Mouse (Mus musculus) hindbrain, embryonic 12.5 days (tissue): ENCODE measurements around the gene Fermt3. TPM values are rescaled to one million over a fixed set of nuclear protein-coding genes. Genes with fewer than 3 reads are reported as not detected.

Experiments
- ATAC-seq: fragments of 200-750 bp; cut with Nextera tagmentation; 2 replicates; pipeline ENCODE4 v1.8.0; 2017; ENCODE audit warnings: moderate TSS enrichment; ENCODE audit not compliant: low FRiP score
- H3K27ac ChIP-seq: fragments of 300-500 bp; sonication (generic); 2 replicates; pipeline ENCODE4 v1.5.1; 2016; ENCODE audit warnings: mild to moderate bottlenecking
- H3K27me3 ChIP-seq: fragments of 300-500 bp; sonication (generic); 2 replicates; pipeline ENCODE4 v1.6.1; 2016; ENCODE audit warnings: mild to moderate bottlenecking
- H3K36me3 ChIP-seq: fragments of 300-500 bp; sonication (generic); 2 replicates; pipeline ENCODE4 v1.6.1; 2016; ENCODE audit warnings: mild to moderate bottlenecking
- H3K4me1 ChIP-seq: fragments of 300-500 bp; sonication (generic); 2 replicates; pipeline ENCODE4 v1.6.1; 2016
- H3K4me2 ChIP-seq: fragments of 300-500 bp; sonication (generic); replicated peaks from 2 replicates; pipeline ENCODE4 v1.6.1; 2016; ENCODE audit warnings: mild to moderate bottlenecking
- H3K4me3 ChIP-seq: fragments of 300-500 bp; sonication (generic); 2 replicates; pipeline ENCODE4 v1.5.1; 2016; ENCODE audit warnings: mild to moderate bottlenecking
- H3K9ac ChIP-seq: fragments of 300-500 bp; sonication (generic); 2 replicates; pipeline ENCODE4 v1.6.1; 2016; ENCODE audit warnings: mild to moderate bottlenecking, moderate library complexity
- H3K9me3 ChIP-seq: fragments of 300-500 bp; sonication (generic); replicated peaks from 2 replicates; pipeline ENCODE4 v1.6.1; 2016; ENCODE audit warnings: mild to moderate bottlenecking
- WGBS: fragments of 180-500 bp; shearing (Covaris S2); methylation state at CpG from one replicate; pipeline ENCODE4 v1.1.7; 2016; 5-methylcytosine and 5-hydroxymethylcytosine counted together
- polyA plus RNA-seq: library from polyadenylated mRNA; unstranded; fragments of >200 nt; fragmentation: Nextera tagmentation; extraction: Ambion mirVana; gene quantifications from 2 replicates; pipeline ENCODE4 v1.2.1, GENCODE M21; 2016

The Fermt3 gene
- polyA plus RNA-seq, 1 experiment from 2014 or later = 6.5 TPM

DNA sequence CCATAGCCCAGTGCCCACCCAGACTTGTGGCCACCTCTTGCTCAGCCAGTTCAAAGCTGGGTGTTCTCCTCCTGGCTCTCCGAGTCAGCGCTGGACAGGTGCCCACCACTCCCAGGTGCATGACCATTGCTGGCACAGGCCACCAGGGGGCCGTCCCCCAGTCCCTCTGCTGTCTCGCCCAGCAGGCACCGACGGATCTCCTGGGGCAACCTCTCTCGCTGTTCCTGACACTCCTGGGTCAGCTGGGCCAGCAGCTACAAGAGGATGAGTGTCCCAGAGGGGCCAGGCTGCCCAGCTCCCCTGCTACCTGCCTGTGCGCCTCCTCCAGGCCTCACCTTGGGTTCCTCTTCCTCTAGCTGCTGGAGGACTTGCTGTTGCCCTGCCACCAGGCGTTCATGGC is 65.2 kb downstream of the Fermt3 start:
- H3K27me3 ChIP-seq = no peaks in the 10 kb centered on the region
- H3K9ac ChIP-seq = 0 out of 2 replicates have a peak overlapping the region, but pooled peaks have one; percentile 18
- no peak overlapping the region for H3K4me3 ChIP-seq
- WGBS = 56% methylated on average over 9 of the region's 9 CpGs
- peaks cover 22% of the 10 kb centered on the region for H3K4me1 ChIP-seq
- no peaks in the 10 kb centered on the region for H3K9me3 ChIP-seq
- no peak overlapping the region for H3K4me2 ChIP-seq
- ATAC-seq = no peak
- H3K27ac ChIP-seq = no peak overlapping the region
- H3K36me3 ChIP-seq = peaks cover 12% of the 10 kb centered on the region; the same call in 1 of the 2 replicates

DNA sequence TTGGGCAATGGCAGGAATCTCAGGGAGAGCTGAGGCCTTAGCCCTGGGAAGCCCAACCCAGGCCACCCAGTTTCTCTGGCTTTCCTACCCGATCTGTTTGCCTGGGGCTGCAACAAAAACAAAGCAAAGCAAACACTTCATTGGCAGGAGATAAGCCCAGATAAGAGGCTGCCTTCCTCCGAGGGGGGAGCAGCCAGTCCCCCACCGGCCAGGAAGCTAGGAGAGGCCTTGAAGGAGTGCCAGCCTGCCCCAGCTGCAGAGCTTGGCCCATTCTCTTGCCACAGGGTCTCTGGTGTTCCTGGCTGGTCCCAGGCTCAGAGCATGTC is 66.6 kb downstream of the Fermt3 start:
- ATAC-seq = no peak

GRCm38 (mm10) chr19:6951994-6952711 is 67.1 kb downstream of the Fermt3 start:
- no peaks in the 10 kb centered on the region for H3K9me3 ChIP-seq
- H3K9ac ChIP-seq = peak overlapping the region; percentile 77
- H3K27me3 ChIP-seq = no peaks in the 10 kb centered on the region
- H3K4me2 ChIP-seq = peak overlapping the region; percentile 95
- peak overlapping the region; percentile 56 for H3K4me3 ChIP-seq
- peak; percentile 12; the same call in 1 of the 2 replicates for ATAC-seq
- peak overlapping the region; percentile 97 for H3K27ac ChIP-seq
- peaks cover 22% of the 10 kb centered on the region for H3K4me1 ChIP-seq
- 4% methylated on average over 31 of the region's 31 CpGs for WGBS
- peaks cover 12% of the 10 kb centered on the region; the same call in 1 of the 2 replicates for H3K36me3 ChIP-seq

More for the DNA sequence above, 66.6 kb downstream of the Fermt3 start:
- Histone ChIP-seq H3K9ac (peak overlapping the region; percentile 77), H3K27ac (0 out of 2 replicates have a peak overlapping the region, but pooled peaks have one; percentile 26), H3K4me2 (peak overlapping the region; percentile 95), H3K27me3 (no peaks in the 10 kb centered on the region), H3K4me1 (peaks cover 22% of the 10 kb centered on the region), H3K4me3 (peak overlapping the region; percentile 56), H3K36me3 (peaks cover 12% of the 10 kb centered on the region; the same call in 1 of the 2 replicates), H3K9me3 (no peaks in the 10 kb centered on the region)
- 28% methylated on average over 3 of the region's 3 CpGs for WGBS

- peak overlapping the region; percentile 97 for H3K27ac ChIP-seq
- H3K9ac ChIP-seq = peak overlapping the region; percentile 77
- peaks cover 12% of the 10 kb centered on the region; the same call in 1 of the 2 replicates for H3K36me3 ChIP-seq
- H3K4me1 ChIP-seq = peaks cover 22% of the 10 kb centered on the region
- under 1% methylated on average over 35 of the region's 35 CpGs for WGBS
- no peaks in the 10 kb centered on the region for H3K27me3 ChIP-seq
- no peaks in the 10 kb centered on the region for H3K9me3 ChIP-seq
- peak overlapping the region; percentile 95 for H3K4me2 ChIP-seq
- H3K4me3 ChIP-seq = peak overlapping the region; percentile 56
- ATAC-seq = peak; percentile 83
Observed at GRCm38 (mm10) chr19:6951381-6951968, 67.8 kb downstream of the Fermt3 start.

DNA sequence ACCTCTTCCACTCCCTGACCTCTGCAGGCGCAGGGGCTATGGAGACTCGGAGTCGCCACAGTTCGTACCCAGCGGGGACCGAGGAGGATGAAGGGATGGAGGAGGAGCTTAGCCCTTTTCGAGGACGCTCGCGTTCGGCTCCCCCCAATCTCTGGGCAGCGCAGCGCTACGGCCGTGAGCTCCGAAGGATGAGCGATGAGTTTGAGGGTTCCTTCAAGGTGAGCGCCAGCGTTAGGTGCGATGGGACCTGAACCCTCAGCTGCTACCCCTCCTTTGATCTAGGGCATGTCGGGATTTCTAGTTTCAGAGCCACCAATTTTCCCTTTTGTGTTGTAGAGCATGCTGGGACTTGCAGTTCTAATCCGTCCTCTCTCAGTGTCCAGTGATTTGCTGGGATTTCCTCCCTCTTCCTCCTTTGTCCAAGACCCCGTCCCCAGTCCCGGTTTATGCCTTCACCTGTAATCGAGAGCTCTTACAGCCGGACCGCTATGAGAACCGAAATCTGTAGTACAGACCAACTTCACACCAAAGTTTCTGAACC is 68.6 kb downstream of the Fermt3 start:
- Histone ChIP-seq H3K9ac (peak overlapping the region; percentile 77), H3K27me3 (no peaks in the 10 kb centered on the region), H3K36me3 (peaks cover 9% of the 10 kb centered on the region; the same call in 1 of the 2 replicates), H3K27ac (peak overlapping the region; percentile 97), H3K9me3 (no peaks in the 10 kb centered on the region), H3K4me1 (peaks cover 22% of the 10 kb centered on the region), H3K4me3 (peak overlapping the region; percentile 56), H3K4me2 (peak overlapping the region; percentile 95)
- WGBS = 0% methylated on average over 28 of the region's 28 CpGs
- ATAC-seq = peak; percentile 63

DNA sequence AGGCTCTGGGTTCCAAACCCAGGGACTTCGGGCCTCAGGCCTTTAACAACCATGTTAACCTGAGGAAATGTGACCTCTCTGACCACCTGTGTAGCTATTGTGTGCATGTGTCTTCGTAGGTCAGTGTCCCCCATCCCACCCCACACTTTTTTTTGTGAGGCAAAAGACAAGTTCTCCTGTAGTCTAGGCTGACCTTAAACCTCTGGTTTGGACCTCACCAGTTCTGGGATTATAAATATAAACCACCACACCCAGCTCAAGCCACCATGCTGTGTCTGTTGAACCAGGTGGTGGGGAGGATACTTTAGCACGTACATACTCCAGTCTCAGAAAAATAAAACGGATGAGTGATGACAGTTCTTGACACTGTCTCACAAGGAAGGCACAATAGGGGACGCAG is 69.3 kb downstream of the Fermt3 start:
- no peaks in the 10 kb centered on the region for H3K9me3 ChIP-seq
- ATAC-seq = no peak
- no peaks in the 10 kb centered on the region for H3K27me3 ChIP-seq
- peak overlapping the region; percentile 77 for H3K9ac ChIP-seq
- peaks cover 22% of the 10 kb centered on the region for H3K4me1 ChIP-seq
- H3K4me2 ChIP-seq = peak overlapping the region; percentile 95
- H3K4me3 ChIP-seq = peak overlapping the region; percentile 56
- H3K36me3 ChIP-seq = peaks cover 4% of the 10 kb centered on the region; the same call in 1 of the 2 replicates
- peak overlapping the region; percentile 97; the same call in 1 of the 2 replicates for H3K27ac ChIP-seq
- WGBS = 42% methylated on average over 5 of the region's 5 CpGs

DNA sequence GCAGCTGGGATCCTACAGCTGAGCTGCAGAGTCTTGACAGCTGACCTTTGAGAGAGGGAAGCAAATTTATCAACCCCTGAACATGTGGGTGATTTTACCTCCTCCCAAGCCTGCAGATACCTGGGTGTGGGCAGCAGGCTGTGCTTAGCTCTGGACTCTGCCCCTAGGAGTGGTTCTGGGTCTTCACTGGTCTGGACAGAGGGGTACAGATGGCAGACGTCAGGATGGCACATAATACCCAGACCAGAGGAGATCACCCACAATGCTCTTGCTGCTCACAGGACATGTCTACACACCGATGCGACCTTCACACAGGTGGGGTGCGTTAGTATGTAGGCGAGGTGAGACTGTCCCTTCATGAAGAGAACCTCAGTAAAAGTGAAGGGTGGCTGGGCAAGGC is 69.7 kb downstream of the Fermt3 start:
- Histone ChIP-seq H3K4me2 (0 out of 2 replicates have a peak overlapping the region, but pooled peaks have one; percentile 95), H3K9me3 (no peaks in the 10 kb centered on the region), H3K36me3 (no peaks in the 10 kb centered on the region; the same call in 1 of the 2 replicates), H3K27ac (no peak overlapping the region), H3K9ac (no peak overlapping the region), H3K4me1 (peaks cover 22% of the 10 kb centered on the region), H3K4me3 (no peak overlapping the region), H3K27me3 (no peaks in the 10 kb centered on the region)
- no peak for ATAC-seq
- 89% methylated on average over 5 of the region's 5 CpGs for WGBS

Other genes with a start within 250 kb of the Fermt3 start
- 13.2 and 14.4 TPM in 2 replicates for gene Rps6ka4, start 178.8 kb downstream of the Fermt3 start, polyA plus RNA-seq
- 0.50 and 0.85 TPM in 2 replicates for gene Ccdc88b, start 161.3 kb downstream of the Fermt3 start, polyA plus RNA-seq
- 108 and 128 TPM in 2 replicates for gene Trmt112, start 109.8 kb downstream of the Fermt3 start, polyA plus RNA-seq
- 194 and 200 TPM in 2 replicates for gene Prdx5, start 109.4 kb downstream of the Fermt3 start, polyA plus RNA-seq
- 16.0 and 16.6 TPM in 2 replicates for gene Esrra, start 97.7 kb downstream of the Fermt3 start, polyA plus RNA-seq
- 0.98 TPM in 1 of 2 replicates, not detected in the other for gene Catsperz, start 94.1 kb downstream of the Fermt3 start, polyA plus RNA-seq
- gene Kcnk4, start 85.0 kb downstream of the Fermt3 start, polyA plus RNA-seq = 0.14 and 0.19 TPM in 2 replicates
- gene Bad, start 77.6 kb downstream of the Fermt3 start, polyA plus RNA-seq = 67.7 and 71.7 TPM in 2 replicates
- 40.6 and 47.6 TPM in 2 replicates for gene Gpr137, start 77.0 kb downstream of the Fermt3 start, polyA plus RNA-seq
- 259 and 281 TPM in 2 replicates for gene Ppp1r14b, start 44.5 kb downstream of the Fermt3 start, polyA plus RNA-seq
- gene Plcb3, start 43.0 kb downstream of the Fermt3 start, polyA plus RNA-seq = 27.9 and 29.3 TPM in 2 replicates
- 77.8 and 82.5 TPM in 2 replicates for gene Fkbp2, start 39.0 kb downstream of the Fermt3 start, polyA plus RNA-seq
- 32.2 and 37.0 TPM in 2 replicates for gene Vegfb, start 31.8 kb downstream of the Fermt3 start, polyA plus RNA-seq
- gene Dnajc4, start 26.9 kb downstream of the Fermt3 start, polyA plus RNA-seq = 20.5 and 24.0 TPM in 2 replicates
- gene Nudt22, start 23.4 kb downstream of the Fermt3 start, polyA plus RNA-seq = 20.1 and 20.2 TPM in 2 replicates
- 8.7 and 12.6 TPM in 2 replicates for gene Trpt1, start 23.3 kb downstream of the Fermt3 start, polyA plus RNA-seq
- 267 and 269 TPM in 2 replicates for gene Stip1, start 20.5 kb upstream of the Fermt3 start, polyA plus RNA-seq
- gene Macrod1, start 37.3 kb upstream of the Fermt3 start, polyA plus RNA-seq = 5.6 TPM in 2 replicates
- 5.5 and 6.6 TPM in 2 replicates for gene Flrt1, start 86.3 kb upstream of the Fermt3 start, polyA plus RNA-seq
- gene Otub1, start 186.8 kb upstream of the Fermt3 start, polyA plus RNA-seq = 217 and 218 TPM in 2 replicates
- 715 and 817 TPM in 2 replicates for gene Cox8a, start 198.1 kb upstream of the Fermt3 start, polyA plus RNA-seq
- 75.9 and 77.6 TPM in 2 replicates for gene Naa40, start 221.7 kb upstream of the Fermt3 start, polyA plus RNA-seq
- gene Rcor2, start 247.9 kb upstream of the Fermt3 start, polyA plus RNA-seq = 62.5 and 66.6 TPM in 2 replicates